Mouse (Mus musculus) mouse embryonic stem cell (cell line): Measurements from ENCODE around the gene Sumf1.

Experiments used
- in situ Hi-C, 2 experiments: fragments of 300-500 bp; cut with MboI; formaldehyde crosslinking; loops; 1 replicate in 1 of 2; 3 replicates in 1 of 2; pipeline ENCODE4 v1.14.3; 2019 to 2020; ENCODE audit warnings: low sequenced_read_pairs in 2 of 2, low pct_unique_long_range_greater_than_20kb in 1 of 2, mixed read lengths in 1 of 2; ENCODE audit not compliant: unreplicated experiment in 1 of 2

The Sumf1 gene

DNA sequence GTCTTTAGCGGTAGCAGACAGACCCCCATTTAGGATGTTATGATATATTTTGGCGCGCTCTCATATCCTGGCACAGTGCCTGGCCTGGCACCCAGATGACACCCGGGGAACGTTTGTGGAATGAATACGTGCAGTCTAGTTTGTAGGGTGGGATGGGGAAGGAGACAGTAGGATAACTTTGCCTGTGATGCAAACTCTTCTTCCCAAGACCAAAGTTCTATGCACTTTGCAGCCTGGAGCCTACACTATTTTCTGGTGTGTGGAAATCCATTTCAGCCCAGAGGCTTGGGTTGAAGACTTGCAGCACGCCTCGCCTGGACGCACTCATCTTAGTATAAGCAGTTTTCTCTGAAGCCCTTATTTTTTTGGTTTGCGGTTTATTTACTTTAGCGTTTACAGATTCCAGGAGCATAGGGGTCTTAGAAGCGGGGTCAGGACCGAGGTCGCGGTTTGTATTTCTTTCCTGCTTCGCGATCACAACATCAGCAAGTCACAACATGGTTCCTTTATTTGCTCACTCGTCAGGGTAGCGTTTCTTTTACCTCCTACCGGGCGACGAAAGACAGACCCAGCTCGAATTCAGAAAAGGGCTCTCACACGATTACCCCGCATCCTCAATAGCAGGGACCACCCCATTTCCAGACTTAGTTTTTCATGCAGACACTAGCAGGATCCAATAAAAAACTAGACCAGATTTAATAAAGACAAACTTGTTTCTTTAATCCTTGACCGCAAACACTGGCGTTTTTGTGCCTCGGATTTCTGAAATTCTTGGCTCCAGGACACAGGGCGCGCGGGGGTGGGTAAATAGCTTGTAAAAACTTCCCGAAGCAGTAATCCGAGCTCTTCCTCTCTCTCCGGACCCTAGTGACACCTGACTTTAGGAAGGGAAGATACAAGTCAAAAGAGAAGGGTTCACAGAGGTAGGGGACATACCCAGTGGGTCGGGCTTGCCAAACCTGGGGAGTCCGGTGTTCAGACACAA is 26.8 kb upstream of the Sumf1 start:
- in situ Hi-C loops: no loop called here

DNA sequence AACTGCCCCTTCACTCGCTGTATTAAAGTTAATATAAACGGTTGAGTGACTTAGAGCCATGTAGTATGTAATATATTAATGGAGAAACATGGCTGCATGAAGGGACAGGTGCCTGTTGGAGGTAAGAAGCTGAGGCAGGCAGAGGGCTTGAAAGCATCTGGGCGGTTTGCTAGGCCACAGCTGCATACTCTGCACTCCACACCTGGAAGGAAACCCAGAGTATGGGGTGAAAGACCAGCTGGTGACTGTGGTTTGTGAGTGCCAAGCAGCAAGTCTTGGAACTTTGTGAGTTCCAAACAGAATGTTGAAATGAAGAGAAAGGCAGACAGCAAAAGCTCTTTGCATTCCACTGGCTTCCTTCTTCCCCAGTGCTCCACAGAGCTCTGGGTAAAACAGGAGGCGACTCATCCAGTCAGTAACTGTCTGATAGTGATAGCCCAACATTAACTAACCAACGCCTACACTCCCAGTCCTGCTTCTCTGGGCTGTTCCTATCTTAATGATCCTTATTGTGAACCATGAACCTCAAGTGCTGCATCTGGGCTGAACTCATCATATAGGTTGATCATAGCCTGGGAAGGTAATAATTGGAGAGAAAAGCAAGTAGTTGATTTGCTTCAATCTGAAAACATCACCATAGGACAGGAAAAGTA is 21.7 kb upstream of the Sumf1 start:
- in situ Hi-C loops: no loop called here

DNA sequence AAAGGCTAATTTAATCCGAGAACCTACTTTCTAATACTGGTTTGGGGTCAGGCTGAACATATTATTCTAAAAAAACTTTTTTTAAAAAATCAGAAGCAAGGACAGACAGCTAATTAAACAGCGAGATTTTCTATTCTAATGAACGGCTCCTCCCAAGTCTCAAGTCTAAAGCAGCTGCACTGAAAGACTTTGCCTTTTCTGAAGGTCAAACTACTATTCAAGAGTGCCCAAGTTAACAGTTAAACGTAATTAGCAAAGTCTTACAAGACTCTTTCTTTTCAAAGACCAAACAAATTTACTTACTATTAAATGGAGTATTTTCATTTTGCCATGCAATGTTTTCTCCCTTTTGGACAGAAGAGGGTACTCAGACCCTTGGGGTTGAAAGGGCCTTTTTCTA is 20.8 kb upstream of the Sumf1 start:
- in situ Hi-C loops: no loop called here

DNA sequence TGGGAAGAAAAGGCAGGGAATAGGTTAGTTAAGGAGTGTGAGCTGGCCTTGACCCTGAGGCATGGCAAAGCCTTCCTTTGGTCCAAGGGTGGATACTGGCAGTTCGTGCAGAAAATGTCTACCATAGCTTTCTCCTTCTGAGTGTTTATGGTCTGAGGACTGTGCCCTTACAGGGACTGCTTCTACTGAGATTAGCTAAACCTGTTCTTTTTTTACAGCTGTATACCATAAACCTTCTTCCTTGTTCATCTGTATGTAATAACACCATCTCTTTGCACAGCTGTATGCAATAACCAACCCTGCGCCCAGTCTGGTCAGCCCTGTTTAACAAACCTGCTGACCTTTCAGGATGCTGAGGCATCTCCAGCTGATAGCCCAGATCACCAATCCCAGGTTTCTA is 18.9 kb upstream of the Sumf1 start:
- in situ Hi-C loops: no loop called here

DNA sequence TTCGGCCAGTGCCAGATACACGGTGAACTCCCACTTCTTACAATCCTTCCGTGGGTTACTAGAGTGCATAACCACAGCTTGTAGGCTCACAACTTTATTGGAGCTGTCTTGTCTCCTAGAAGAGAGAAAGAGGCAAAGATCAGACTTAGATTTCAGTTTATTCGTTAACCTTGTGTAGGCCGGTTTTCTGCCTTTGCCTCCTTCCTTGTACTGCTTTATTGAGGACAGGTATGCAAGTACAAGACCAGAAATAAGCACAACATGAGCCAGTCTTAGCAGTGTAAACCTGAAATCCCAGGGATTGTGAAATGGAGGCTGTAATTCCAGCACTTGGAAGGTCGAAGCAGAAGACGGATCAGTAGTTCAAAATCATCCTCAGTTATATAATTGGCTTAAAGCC is 12.9 kb upstream of the Sumf1 start:
- in situ Hi-C loops: no loop called here

DNA sequence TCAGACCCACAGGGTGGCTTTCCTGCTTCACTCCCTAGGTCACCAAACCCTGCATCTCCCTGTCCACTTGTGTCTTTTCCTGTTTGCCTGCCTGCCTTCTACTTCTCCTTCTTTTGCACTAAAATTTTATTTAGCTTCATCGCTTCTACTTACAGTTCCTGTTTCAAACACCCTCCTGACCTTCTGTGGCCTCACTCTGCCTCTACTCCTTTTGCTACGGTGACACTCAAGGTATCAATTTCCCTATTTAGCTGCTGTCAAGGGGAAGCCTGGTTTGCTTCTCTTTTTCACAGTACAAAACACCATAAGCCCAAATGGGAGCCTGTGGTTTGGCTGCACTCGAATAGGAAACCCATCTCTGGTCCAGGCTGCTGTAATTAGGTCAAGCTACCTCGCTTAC is 11.7 kb upstream of the Sumf1 start:
- in situ Hi-C loops: no loop called here

DNA sequence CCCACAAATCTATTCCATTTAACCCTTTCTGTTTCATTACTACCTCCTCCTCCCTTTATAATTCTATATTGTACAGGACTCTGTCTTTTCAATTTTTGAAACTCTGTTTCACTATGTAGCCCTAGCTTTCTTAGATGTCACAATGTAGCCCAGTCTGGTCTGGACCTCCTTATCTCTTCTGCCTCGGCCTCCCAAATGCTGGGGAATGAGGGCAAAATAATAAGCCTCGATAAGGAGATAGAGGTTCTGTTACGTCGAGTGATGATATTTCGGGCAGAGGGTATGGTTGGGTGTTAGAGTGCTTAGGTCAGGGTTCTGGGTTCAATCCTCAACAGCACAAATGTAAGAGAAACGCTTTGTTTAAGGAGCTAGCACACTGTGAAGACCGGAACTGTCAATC is 11.3 kb upstream of the Sumf1 start:
- in situ Hi-C loops: no loop called here

DNA sequence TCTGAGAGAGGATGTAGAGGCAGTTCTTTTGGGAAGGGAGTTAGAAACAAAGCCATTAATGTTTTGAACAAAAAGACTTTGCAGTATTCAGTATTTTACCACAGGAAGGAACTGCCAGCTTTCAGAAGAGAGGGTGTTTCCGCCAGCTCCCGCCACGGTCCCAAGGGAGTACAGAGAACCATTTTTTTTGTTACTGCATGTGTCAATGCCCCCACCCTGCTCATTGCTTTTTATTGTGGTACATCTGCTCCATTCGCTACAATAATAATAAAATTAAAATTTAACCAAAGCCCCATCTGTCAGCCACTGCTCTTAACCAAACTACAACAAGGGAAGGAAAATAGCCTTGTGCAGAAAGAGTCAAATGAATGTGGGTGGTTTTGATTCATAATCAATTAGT is 7.2 kb upstream of the Sumf1 start:
- in situ Hi-C loops: no loop called here

DNA sequence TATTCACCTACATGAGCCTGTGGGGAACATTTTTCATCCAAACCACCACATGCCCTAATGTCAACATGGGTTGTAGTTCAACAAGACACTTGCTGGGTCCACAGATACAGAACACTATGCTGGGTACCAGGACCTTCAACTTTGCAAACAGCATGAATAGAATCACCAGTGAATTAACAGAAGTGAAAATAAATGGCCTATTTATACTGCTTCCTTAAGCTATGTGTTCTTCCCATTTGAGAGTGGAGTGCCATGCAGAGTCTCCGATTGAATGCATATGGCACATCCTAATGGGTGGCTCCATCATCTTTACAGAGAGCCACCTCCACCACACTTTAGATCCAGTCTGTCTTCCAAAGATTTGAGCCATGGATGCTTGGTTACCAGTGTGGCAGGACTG is 5.3 kb upstream of the Sumf1 start:
- in situ Hi-C loops: no loop called here

DNA sequence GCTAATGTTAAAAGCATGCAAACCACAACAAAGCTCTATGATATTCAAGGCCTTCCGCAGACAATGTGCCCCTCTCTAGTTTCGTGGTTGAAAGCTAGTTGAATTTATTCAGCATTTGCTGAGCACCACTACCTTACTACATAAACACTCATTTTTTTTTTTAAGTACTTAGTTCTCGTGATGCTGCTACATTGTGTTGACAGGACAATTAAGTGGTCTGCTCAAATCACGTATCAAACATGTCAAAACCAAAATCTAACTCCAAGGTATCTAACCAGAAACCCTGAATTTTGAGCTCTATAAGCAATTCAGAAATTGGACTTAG is 265 bp upstream of the Sumf1 start:
- in situ Hi-C loops: no loop called here

DNA sequence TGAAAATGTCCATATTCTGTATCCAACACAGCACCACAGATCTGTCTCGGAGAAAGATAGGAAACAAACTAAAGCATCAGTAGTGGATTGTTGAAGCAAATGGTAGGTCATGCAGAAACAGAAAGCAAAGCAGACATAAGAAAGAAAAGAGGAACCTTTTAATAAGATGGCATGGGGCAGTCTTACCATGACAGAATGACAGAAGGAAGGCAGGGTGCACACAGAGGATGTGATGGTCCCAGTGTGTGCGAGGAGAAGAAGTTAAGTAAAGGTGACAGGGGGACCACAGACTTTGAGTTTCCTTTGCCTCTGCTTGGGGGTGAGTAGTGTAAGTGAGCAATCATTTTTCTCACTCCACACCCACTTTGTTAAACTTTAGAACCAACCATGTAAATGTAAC is 6.3 kb downstream of the Sumf1 start:
- in situ Hi-C loops: no loop called here

DNA sequence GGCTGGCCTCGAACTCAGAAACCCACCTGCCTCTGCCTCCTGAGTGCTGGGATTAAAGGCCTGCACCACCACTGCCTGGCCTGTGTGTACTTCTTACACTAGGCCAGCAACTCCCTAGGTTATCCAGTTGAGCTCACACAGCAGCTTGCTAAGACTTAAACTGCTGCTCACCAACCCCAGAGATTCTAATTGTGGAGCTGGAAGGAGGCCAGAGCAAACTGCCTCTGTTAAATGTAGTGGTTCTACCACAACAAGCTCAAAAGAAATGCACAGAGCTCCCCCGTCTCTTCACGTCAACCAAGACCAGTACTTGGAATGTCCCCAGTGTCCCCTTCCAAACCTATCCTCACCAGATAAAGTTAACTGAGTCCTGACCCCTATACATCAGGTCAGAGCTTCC is 11.2 kb downstream of the Sumf1 start:
- in situ Hi-C loops: no loop called here

DNA sequence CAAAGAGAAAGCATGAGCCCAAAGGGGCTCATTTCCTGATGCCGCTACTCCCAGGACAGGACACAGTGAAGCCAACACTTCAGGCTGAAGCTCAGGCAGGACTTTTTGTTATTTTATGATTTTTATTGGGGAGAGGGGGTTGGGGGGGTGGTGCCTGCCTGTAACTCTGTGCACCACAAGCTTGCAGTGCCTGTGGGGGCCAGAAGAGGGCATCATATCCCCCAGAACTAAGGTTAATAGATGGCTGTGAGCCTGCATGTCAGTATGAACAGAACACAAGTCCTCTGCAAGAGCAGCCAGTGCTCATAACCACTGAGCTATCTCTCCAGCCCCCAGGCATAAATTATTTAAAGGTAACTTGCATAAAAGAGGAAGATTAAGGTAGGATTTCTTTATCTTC is 13.2 kb downstream of the Sumf1 start:
- in situ Hi-C loops: no loop called here

DNA sequence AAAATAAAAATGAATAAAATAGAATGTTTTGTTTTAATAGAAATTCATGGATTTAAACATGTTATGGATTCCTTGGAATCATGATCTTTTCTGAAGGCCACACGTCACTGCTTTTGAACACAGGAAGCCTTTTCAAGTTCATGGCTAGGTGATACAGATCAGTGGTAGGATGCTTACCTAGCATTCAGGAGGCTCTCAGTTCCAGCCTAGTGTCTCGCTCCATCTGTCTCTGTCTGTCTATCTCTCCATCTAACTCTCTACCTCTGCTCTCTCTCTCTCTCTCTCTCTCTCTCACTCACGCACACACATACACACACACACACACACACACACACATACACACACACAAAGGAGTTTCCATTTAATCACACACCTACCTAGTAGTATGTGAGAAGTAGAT is 15.9 kb downstream of the Sumf1 start:
- in situ Hi-C loops: loop anchor here in 1 of 2 experiments (10.0 kb wide), 1 partner anchor 235 kb away; no protein-coding TSS in a partner anchor

DNA sequence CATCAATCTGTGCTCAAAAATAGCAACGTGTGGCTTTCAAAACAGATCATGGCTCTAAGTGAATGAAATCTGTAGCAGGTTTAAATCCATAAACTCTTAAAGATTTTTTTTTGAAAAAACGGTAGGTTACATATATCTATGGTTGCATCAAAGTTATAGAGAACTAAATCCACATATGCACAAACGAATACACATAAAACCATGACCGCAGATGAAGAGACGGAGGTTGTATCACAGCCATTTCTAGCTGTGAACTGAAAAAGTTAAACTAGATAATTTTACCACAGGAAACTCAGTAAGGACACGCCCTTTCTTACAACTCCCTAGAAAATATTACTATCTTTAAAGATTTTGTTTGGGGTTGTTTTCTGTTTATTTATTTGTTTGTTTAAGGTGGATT is 16.7 kb downstream of the Sumf1 start:
- in situ Hi-C loops: loop anchor here in 1 of 2 experiments (10.0 kb wide), 1 partner anchor 236 kb away; no protein-coding TSS in a partner anchor

DNA sequence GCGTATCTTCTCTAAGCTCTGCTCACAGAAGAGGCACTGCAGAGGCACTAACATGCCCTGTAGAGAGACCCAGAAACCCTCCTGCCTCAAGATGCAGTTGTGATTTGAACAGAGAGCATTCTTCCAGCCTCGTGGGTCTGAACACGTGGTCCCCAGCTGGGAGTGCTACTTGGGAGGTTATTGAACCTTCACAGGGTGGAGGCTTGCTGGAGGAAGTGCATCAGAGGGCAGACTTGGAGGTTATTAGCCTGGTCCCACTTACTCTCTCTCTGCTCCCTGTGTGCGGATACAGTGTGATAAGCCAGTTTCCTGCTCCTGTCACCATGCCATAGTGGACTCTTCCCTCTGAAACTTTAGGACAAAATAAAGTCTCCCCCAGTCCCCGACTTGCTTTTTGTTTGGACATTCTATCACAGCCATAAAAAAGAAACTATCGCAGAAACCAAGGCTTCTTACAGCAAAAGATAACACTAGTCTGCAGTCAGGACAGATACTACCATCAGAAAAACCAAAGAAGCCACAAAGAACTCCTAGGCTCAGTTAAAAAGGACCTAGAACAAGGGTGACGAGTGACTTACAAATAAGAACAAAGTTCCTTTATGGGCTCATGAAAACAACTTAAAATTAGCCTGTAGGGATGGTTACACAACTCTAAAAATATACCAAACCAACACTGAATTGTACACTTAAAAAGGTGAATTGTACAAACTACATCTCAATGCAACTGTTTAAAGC is 17.3 kb downstream of the Sumf1 start:
- in situ Hi-C loops: loop anchor here in 1 of 2 experiments (10.0 kb wide), 1 partner anchor 237 kb away; no protein-coding TSS in a partner anchor

DNA sequence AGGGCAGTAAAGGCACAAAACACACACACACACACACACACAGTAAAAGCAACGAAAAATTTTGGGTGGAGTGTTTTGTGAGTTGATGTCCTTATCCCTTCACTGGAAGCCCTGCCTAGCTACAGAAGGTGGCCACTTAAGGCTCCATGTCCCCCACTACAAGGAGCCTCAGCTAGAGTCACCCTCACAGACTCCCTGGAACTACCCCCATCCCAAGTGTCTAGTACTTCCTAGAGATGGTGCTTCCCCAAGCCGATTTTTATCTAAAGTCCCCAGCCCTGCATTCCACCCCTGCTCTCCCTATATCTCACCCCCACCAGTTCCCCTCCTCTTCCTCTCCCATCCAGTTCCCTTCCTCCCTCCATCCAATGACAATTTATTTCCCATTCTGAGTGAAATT is 19.8 kb downstream of the Sumf1 start:
- in situ Hi-C loops: loop anchor here in 1 of 2 experiments (10.0 kb wide), 1 partner anchor 239 kb away; no protein-coding TSS in a partner anchor

DNA sequence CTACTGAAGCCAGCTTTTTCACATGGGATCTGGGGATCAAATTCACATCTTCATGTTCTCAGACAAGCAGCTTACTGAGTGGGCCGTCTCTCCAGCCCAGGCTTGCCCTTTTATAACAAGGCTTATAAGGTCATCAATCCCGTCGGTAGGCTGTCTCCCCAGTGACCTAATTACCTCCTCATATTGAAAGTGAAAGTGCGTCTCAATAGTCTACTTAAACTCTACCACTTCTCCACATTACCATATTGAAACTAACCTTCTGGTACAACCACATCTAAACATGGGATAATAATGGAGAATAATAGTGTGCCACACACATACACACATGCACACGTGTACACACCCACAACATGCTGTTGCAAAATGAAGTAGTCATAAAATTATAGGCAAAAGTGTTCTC is 20.4 kb downstream of the Sumf1 start:
- in situ Hi-C loops: loop anchor here in 1 of 2 experiments (10.0 kb wide), 1 partner anchor 240 kb away; no protein-coding TSS in a partner anchor

DNA sequence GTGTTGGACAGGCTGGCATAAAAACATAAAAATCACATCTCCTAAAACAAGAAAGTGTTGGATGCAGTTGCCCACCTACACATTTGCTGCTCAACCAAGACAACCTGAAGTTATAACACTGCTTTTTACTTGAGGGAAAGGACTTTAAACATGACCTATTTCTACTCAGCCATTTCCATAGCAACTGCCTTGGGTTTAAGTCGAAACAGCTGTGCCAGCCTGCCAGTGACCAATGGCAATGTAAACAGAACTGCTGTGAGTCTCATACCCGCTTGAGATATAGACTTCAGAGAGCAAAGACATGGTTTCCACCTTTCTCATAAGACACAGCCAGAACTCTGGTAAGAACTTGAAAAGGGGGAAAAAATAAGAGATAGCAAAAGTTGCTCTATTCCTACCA is 24.8 kb downstream of the Sumf1 start:
- in situ Hi-C loops: loop anchor here in 1 of 2 experiments (10.0 kb wide), 1 partner anchor 244 kb away; no protein-coding TSS in a partner anchor
